Mouse (Mus musculus) spleen, postnatal 0 days (tissue): ENCODE measurements around the gene Rbpjl. TPM values are rescaled to one million over a fixed set of nuclear protein-coding genes. Genes with fewer than 3 reads are reported as not detected.

Experiments used
- polyA plus RNA-seq: library from polyadenylated mRNA; unstranded; fragments of >200 nt; fragmentation: Nextera tagmentation; extraction: Ambion mirVana; gene quantifications from 2 replicates; pipeline ENCODE4 v1.2.1, GENCODE M21; 2015

Rbpjl gene
- polyA plus RNA-seq = 0.42 and 0.73 TPM in 2 replicates

DNA sequence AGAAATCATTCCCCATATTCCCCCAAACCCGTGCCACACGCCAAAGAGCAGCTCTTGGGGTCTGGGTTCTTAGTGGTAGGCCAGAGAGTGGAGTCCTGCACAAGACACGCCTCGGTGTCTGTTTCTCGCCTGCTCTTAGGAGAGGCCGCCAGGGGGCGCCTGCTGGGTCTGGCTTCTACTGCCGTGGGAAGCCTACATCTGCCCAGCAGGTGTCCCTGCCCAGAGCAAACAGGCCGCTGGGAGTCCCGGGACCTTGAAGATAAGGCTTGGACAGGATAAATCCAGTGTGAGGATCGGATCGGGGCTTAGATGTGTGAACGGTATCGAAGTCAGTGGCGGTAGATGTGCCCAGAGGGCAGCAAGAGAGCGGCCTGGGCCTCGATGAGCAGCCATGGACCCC, at the start of gene Rbpjl:
Gene Rbpjl, plus strand, starts transcription at position 236 of the 400 bp plus-strand sequence.

DNA sequence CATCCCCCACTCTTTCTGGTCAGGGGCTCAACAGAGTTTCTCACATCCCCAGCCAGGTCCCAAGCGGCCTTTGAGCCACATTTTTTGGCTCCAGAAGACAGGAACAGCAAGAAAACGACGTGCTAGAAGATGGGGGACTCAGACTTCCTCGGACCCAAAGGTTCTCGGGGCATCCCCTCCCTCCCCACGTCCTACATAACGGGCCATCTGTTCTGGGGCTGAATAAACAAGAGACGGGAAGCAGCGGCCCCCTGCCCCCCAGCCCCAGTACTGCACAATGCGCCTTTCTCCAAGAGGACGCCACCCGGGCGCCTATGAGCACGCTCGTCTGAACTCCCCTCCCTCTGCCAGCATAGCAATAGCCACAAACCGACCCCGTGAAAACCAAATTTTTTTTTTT, 13.9 kb upstream of the Rbpjl start, which contains the start of gene Slpi:
Gene Slpi, minus strand, starts transcription at position 76 of the 400 bp plus-strand sequence.

DNA sequence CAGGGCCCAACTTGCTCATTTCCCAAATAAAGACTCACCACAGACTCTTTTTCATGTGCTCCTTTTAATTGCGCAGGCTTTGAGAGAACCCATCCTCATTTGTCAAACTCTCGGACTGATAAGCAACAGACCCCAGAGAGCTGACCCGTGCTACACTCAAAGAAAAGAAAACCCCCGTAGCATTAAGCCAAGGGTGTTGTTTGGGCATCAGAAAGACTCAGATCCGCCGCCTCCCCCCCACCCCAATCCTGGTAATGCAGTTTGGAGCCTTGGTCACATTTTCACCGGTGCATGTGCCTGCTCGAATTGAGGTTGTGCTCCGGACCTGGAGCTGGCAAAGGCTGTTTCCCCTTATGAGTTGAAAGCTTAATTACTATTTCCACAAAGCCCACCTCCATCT, 2.1 kb downstream of the Rbpjl start, which contains the start of gene Matn4:
Gene Matn4, minus strand, starts transcription at position 101 of the 400 bp plus-strand sequence.

DNA sequence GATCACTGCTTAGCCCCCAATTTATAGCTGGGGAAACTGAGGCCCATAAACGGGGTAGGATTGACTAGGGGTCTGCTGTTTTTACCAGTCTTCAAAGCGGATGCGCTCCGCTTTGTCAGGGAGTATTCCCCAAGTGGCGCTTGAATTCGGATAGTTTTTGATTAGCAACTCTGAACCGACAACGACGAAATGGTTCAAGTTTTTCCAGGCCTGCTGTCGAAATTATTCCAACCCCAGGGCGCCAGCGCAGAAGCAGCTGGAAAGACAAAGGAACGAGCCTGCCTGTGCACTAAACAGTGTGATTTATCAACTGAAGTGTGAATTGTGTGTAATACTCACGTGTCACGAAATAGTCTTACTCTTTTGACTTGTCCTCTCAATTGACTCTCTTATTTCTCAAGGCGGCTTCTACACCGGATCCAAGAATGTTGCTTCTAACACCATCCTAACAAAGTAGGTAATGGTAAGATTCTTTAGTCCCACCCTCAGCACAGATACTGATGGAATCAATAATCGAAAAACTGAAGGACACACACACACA, 40.6 kb downstream of the Rbpjl start, which contains the start of gene Sdc4:
Gene Sdc4, minus strand, starts transcription at position 428 of the 541 bp plus-strand sequence.

DNA sequence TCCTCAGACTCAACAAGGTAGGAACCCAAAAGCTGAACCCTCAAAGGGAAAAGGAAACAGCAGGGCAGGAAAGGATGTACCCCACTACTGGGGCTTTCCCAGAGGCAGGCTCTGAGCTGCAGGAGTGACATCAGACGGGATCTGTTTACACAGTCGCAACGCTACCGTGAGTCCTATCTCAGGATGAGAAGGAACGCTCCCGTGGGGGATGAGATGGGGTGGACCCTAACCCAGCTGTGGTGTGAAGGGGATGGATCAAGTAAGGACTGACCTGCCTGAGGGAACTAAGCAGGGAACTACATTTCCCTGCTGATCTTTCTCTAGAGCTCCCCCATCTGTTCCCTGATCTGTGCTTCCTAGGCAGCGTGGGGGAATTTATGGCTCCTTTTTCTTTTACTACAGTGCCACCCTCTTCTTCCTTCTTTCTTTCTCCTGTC, 53.9 kb downstream of the Rbpjl start, which contains the start of gene Sys1:
Gene Sys1, plus strand, starts transcription at position 101 of the 437 bp plus-strand sequence.

DNA sequence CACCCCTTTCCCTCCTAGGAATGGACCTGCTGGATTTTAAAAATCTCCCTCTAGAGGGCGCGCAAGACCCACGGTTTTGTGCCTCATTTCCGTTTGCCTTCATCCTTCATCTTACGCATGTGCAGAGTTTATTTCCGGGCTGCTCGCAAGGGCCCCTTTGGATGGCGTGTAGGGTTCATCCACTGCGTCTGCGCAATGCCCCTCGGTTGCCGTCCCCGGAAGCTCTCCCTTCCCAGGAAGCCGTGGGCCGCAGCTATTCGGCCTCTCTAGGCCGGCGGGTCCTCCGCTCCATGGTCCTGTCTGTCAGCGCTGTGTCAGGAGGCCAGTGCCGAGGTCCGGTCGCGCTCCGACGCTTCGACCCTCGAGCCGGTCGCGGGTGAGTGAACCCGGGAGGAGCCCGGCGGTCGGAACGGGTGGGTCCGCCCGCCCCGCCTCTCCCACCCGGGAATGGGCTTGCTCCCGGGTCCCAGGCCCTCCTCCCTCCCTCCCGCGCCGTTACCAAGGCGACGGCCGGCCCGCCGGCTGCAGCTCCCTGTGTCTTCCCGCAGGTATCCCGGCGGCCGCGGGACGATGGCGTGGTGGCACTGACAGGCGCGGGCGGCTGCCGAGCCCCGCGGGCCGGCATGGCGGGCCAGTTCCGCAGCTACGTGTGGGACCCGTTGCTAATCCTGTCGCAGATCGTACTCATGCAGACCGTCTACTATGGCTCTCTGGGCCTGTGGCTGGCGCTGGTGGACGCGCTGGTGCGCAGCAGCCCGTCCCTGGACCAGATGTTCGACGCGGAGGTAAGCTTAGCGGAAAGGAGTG, 58.0 kb downstream of the Rbpjl start, which contains the start of gene Gm20458:
Gene Gm20458, plus strand, starts transcription at position 223 of the 807 bp plus-strand sequence.

Other genes with a start within 250 kb of the Rbpjl start
- gene Kcns1, start 232.0 kb upstream of the Rbpjl start, polyA plus RNA-seq = not detected in 2 replicates
- not detected in 2 replicates for gene Wfdc5, start 220.4 kb upstream of the Rbpjl start, polyA plus RNA-seq
- not detected in 2 replicates for gene Wfdc12, start 212.5 kb upstream of the Rbpjl start, polyA plus RNA-seq
- gene Wfdc15a, start 203.0 kb upstream of the Rbpjl start, polyA plus RNA-seq = not detected in 2 replicates
- gene Wfdc15b, start 181.5 kb upstream of the Rbpjl start, polyA plus RNA-seq = 0.73 TPM in 1 of 2 replicates, not detected in the other
- gene Svs2, start 164.7 kb upstream of the Rbpjl start, polyA plus RNA-seq = not detected in 2 replicates
- gene Svs3b, start 146.5 kb upstream of the Rbpjl start, polyA plus RNA-seq = not detected in 2 replicates
- not detected in 2 replicates for gene Svs4, start 124.7 kb upstream of the Rbpjl start, polyA plus RNA-seq
- not detected in 2 replicates for gene Svs3a, start 113.9 kb upstream of the Rbpjl start, polyA plus RNA-seq
- gene Svs6, start 86.4 kb upstream of the Rbpjl start, polyA plus RNA-seq = not detected in 2 replicates
- not detected in 2 replicates for gene Svs5, start 70.4 kb upstream of the Rbpjl start, polyA plus RNA-seq
- 246 and 289 TPM in 2 replicates for gene Slpi, start 14.0 kb upstream of the Rbpjl start, polyA plus RNA-seq
- gene Matn4, start 2.0 kb downstream of the Rbpjl start, polyA plus RNA-seq = 0.54 and 1.1 TPM in 2 replicates
- gene Sdc4, start 40.7 kb downstream of the Rbpjl start, polyA plus RNA-seq = 24.0 and 33.9 TPM in 2 replicates
- 50.7 and 54.5 TPM in 2 replicates for gene Sys1, start 53.8 kb downstream of the Rbpjl start, polyA plus RNA-seq
- gene Gm20458, start 57.8 kb downstream of the Rbpjl start, polyA plus RNA-seq = 5.4 and 7.5 TPM in 2 replicates
- not detected in 2 replicates for gene Trp53tg5, start 70.6 kb downstream of the Rbpjl start, polyA plus RNA-seq
- 1.9 and 3.2 TPM in 2 replicates for gene Dbndd2, start 83.0 kb downstream of the Rbpjl start, polyA plus RNA-seq
- gene Pigt, start 94.4 kb downstream of the Rbpjl start, polyA plus RNA-seq = 32.0 and 38.4 TPM in 2 replicates
- gene Wfdc2, start 159.3 kb downstream of the Rbpjl start, polyA plus RNA-seq = 1.6 and 2.4 TPM in 2 replicates
- not detected in 2 replicates for gene Spint3, start 170.3 kb downstream of the Rbpjl start, polyA plus RNA-seq
- gene Wfdc6a, start 182.3 kb downstream of the Rbpjl start, polyA plus RNA-seq = 0.22 and 0.31 TPM in 2 replicates
- gene Eppin, start 190.5 kb downstream of the Rbpjl start, polyA plus RNA-seq = not detected in 2 replicates
- gene Wfdc6b, start 210.4 kb downstream of the Rbpjl start, polyA plus RNA-seq = not detected in 2 replicates
- gene Wfdc8, start 210.5 kb downstream of the Rbpjl start, polyA plus RNA-seq = not detected in 2 replicates
- not detected in 2 replicates for gene Wfdc16, start 235.7 kb downstream of the Rbpjl start, polyA plus RNA-seq